Mouse (Mus musculus) stomach, embryonic 16.5 days (tissue): ENCODE measurements around the gene Dcaf17. TPM values are rescaled to one million over a fixed set of nuclear protein-coding genes. Genes with fewer than 3 reads are reported as not detected.

Source experiments
- ATAC-seq: fragments of 200-750 bp; cut with Nextera tagmentation; 2 replicates; pipeline ENCODE4 v1.8.0; 2017; ENCODE audit warnings: moderate number of reproducible peaks, moderate TSS enrichment; ENCODE audit not compliant: insufficient read depth, low FRiP score
- H3K27ac ChIP-seq: fragments of 300-500 bp; sonication (generic); 2 replicates; pipeline ENCODE4 v1.5.1; 2014; ENCODE audit warnings: low read length
- H3K27me3 ChIP-seq: fragments of 300-500 bp; sonication (generic); 2 replicates; pipeline ENCODE4 v1.6.1; 2014; ENCODE audit warnings: low read length, control low read depth, mixed read lengths; ENCODE audit not compliant: control insufficient read depth, insufficient read depth
- H3K36me3 ChIP-seq: fragments of 300-500 bp; sonication (generic); 2 replicates; pipeline ENCODE4 v1.6.1; 2014; ENCODE audit warnings: low read length; ENCODE audit not compliant: control insufficient read depth, insufficient read depth
- H3K4me1 ChIP-seq: fragments of 300-500 bp; sonication (generic); 2 replicates; pipeline ENCODE4 v1.6.1; 2014; ENCODE audit warnings: low read length, control low read depth, mixed read lengths; ENCODE audit not compliant: control insufficient read depth, insufficient read depth
- H3K4me2 ChIP-seq: fragments of 300-500 bp; sonication (generic); 2 replicates; pipeline ENCODE4 v1.6.1; 2014; ENCODE audit warnings: low read depth, low read length, mixed read lengths
- H3K4me3 ChIP-seq: fragments of 300-500 bp; sonication (generic); replicated peaks from 2 replicates; pipeline ENCODE4 v1.5.1; 2014; ENCODE audit warnings: mild to moderate bottlenecking, low read length
- H3K9ac ChIP-seq: fragments of 300-500 bp; sonication (generic); 2 replicates; pipeline ENCODE4 v1.6.1; 2014; ENCODE audit warnings: low read length
- H3K9me3 ChIP-seq: fragments of 300-500 bp; sonication (generic); replicated peaks from 2 replicates; pipeline ENCODE4 v1.6.1; 2016; ENCODE audit warnings: low read length, control low read depth; ENCODE audit not compliant: control insufficient read depth
- WGBS: fragments of 180-500 bp; shearing (Covaris S2); extraction: QIAGEN DNeasy Blood & Tissue Kit; methylation state at CpG from one replicate; pipeline ENCODE4 v1.1.7; 2014; 5-methylcytosine and 5-hydroxymethylcytosine counted together
- polyA plus RNA-seq: library from polyadenylated mRNA; unstranded; fragments of >200 nt; fragmentation: Nextera tagmentation; extraction: Ambion mirVana; gene quantifications from 2 replicates; pipeline ENCODE4 v1.2.1, GENCODE M21; 2015

Dcaf17 gene
- polyA plus RNA-seq, 1 experiment from 2014 or later = 43.1 TPM

GRCm38 (mm10) chr2:71122268-71123029 is 67.3 kb downstream of the Dcaf17 start:
- 73% methylated on average over 13 of the region's 13 CpGs for WGBS
- Histone ChIP-seq H3K9ac (no peak overlapping the region), H3K9me3 (no peaks in the 10 kb centered on the region), H3K4me1 (peaks cover 6% of the 10 kb centered on the region; the same call in 1 of the 2 replicates), H3K27ac (no peak overlapping the region), H3K27me3 (no peaks in the 10 kb centered on the region), H3K36me3 (no peaks in the 10 kb centered on the region), H3K4me2 (no peak overlapping the region), H3K4me3 (no peak overlapping the region)
- ATAC-seq = no peak

- no peak overlapping the region for H3K4me3 ChIP-seq
- ATAC-seq = no peak
- no peak overlapping the region for H3K9ac ChIP-seq
- 69% methylated on average over 2 of the region's 2 CpGs for whole genome bisulfite sequencing
- H3K4me1 ChIP-seq = peaks cover 5% of the 10 kb centered on the region; the same call in 1 of the 2 replicates
- no peaks in the 10 kb centered on the region for H3K27me3 ChIP-seq
- no peaks in the 10 kb centered on the region for H3K36me3 ChIP-seq
- no peak overlapping the region for H3K27ac ChIP-seq
- H3K9me3 ChIP-seq = no peaks in the 10 kb centered on the region
- no peak overlapping the region for H3K4me2 ChIP-seq
Measured at GRCm38 (mm10) chr2:71123591-71123990, 68.5 kb downstream of the Dcaf17 start.

GRCm38 (mm10) chr2:71127779-71128534 is 72.8 kb downstream of the Dcaf17 start:
- Histone ChIP-seq H3K27me3 (no peaks in the 10 kb centered on the region), H3K4me1 (no peaks in the 10 kb centered on the region), H3K4me3 (no peak overlapping the region), H3K36me3 (no peaks in the 10 kb centered on the region), H3K9ac (no peak overlapping the region), H3K27ac (peak overlapping the region; percentile 80), H3K9me3 (no peaks in the 10 kb centered on the region), H3K4me2 (no peak overlapping the region)
- WGBS = 43% methylated on average over 10 of the region's 10 CpGs
- peak; percentile 64 for ATAC-seq

- 86% methylated on average over 2 of the region's 2 CpGs for WGBS
Measured at GRCm38 (mm10) chr2:71130366-71130765, 75.2 kb downstream of the Dcaf17 start.

GRCm38 (mm10) chr2:71131866-71132496 is 76.9 kb downstream of the Dcaf17 start:
- no peak overlapping the region for H3K9ac ChIP-seq
- peaks cover 5% of the 10 kb centered on the region; the same call in 1 of the 2 replicates for H3K36me3 ChIP-seq

More at GRCm38 (mm10) chr2:71130366-71130765, 75.2 kb downstream of the Dcaf17 start:
- no peak overlapping the region for H3K4me3 ChIP-seq
- no peaks in the 10 kb centered on the region for H3K4me1 ChIP-seq
- no peaks in the 10 kb centered on the region for H3K27me3 ChIP-seq
- H3K36me3 ChIP-seq = no peaks in the 10 kb centered on the region
- no peak overlapping the region for H3K4me2 ChIP-seq
- H3K27ac ChIP-seq = no peak overlapping the region
- no peak for ATAC-seq
- H3K9ac ChIP-seq = no peak overlapping the region
- H3K9me3 ChIP-seq = no peaks in the 10 kb centered on the region

GRCm38 (mm10) chr2:71134041-71134505 is 78.9 kb downstream of the Dcaf17 start:
- 83% methylated on average over 9 of the region's 9 CpGs for WGBS
- Histone ChIP-seq H3K9me3 (no peaks in the 10 kb centered on the region), H3K27ac (no peak overlapping the region), H3K9ac (no peak overlapping the region), H3K36me3 (peaks cover 9% of the 10 kb centered on the region; the same call in 1 of the 2 replicates), H3K4me1 (no peaks in the 10 kb centered on the region), H3K4me3 (no peak overlapping the region), H3K4me2 (no peak overlapping the region), H3K27me3 (no peaks in the 10 kb centered on the region)
- no peak for ATAC-seq

More at GRCm38 (mm10) chr2:71131866-71132496, 76.9 kb downstream of the Dcaf17 start:
- no peak overlapping the region for H3K4me2 ChIP-seq
- whole genome bisulfite sequencing = 68% methylated on average over 3 of the region's 3 CpGs
- no peaks in the 10 kb centered on the region for H3K4me1 ChIP-seq
- no peak for ATAC-seq
- H3K4me3 ChIP-seq = no peak overlapping the region
- no peak overlapping the region for H3K27ac ChIP-seq
- H3K9me3 ChIP-seq = no peaks in the 10 kb centered on the region
- H3K27me3 ChIP-seq = no peaks in the 10 kb centered on the region

- peaks cover 9% of the 10 kb centered on the region; the same call in 1 of the 2 replicates for H3K36me3 ChIP-seq
- no peaks in the 10 kb centered on the region for H3K27me3 ChIP-seq
- WGBS = 76% methylated on average over 5 of the region's 5 CpGs
- no peaks in the 10 kb centered on the region for H3K9me3 ChIP-seq
- H3K4me3 ChIP-seq = no peak overlapping the region
- no peak overlapping the region for H3K27ac ChIP-seq
- no peak overlapping the region for H3K4me2 ChIP-seq
- H3K9ac ChIP-seq = no peak overlapping the region
- no peak for ATAC-seq
- no peaks in the 10 kb centered on the region for H3K4me1 ChIP-seq
Measured at GRCm38 (mm10) chr2:71134836-71135235, 79.7 kb downstream of the Dcaf17 start.

GRCm38 (mm10) chr2:71140622-71141021 is 85.5 kb downstream of the Dcaf17 start:
- H3K4me3 ChIP-seq = no peak overlapping the region
- peaks cover 6% of the 10 kb centered on the region; the same call in 1 of the 2 replicates for H3K36me3 ChIP-seq
- WGBS = 66% methylated on average over 4 of the region's 4 CpGs
- H3K9me3 ChIP-seq = no peaks in the 10 kb centered on the region
- H3K9ac ChIP-seq = no peak overlapping the region
- H3K4me1 ChIP-seq = no peaks in the 10 kb centered on the region
- H3K4me2 ChIP-seq = no peak overlapping the region
- ATAC-seq = no peak
- no peak overlapping the region for H3K27ac ChIP-seq
- no peaks in the 10 kb centered on the region for H3K27me3 ChIP-seq
